Mouse (Mus musculus): Measurements from ENCODE around the gene Cphx3.
"Not testable (repeated sequence)": the region's sequence is repeated elsewhere in the genome, so short reads cannot be mapped to it uniquely, and the experiment has no call there.

- TF ChIP-seq CTCF, EP300 (IDR thresholded peaks at IDR 0.05): not testable (repeated sequence)
Observed at GRCm38 (mm10) chr14:26181660-26182059, 99.6 kb downstream of the Cphx3 start.
